Mouse (Mus musculus) CH12.LX (cell line): ENCODE measurements around the gene Olfr1441. TPM values are rescaled to one million over a fixed set of nuclear protein-coding genes. Genes with fewer than 3 reads are reported as not detected.

ENCODE experiments used
- DNase-seq: peaks from one replicate; pipeline ENCODE4 v3.0.0-alpha.2; 2013; ENCODE audit errors: extremely low read depth
- H3K27ac ChIP-seq: 2 replicates; pipeline ENCODE4 v1.5.1; 2012; ENCODE audit warnings: low read depth, mild to moderate bottlenecking, control low read depth, moderate library complexity; ENCODE audit not compliant: insufficient read depth
- H3K27me3 ChIP-seq: replicated peaks from 2 replicates; pipeline ENCODE3; 2012; ENCODE audit warnings: inconsistent platforms
- H3K36me3 ChIP-seq, 2 experiments: replicated peaks in 1 of 2; 2 replicates each; pipeline versions ENCODE3 to v1.6.1; 2012; ENCODE audit warnings: inconsistent platforms in 1 of 2, low read length in 1 of 2, mild to moderate bottlenecking in 1 of 2, mixed read lengths in 1 of 2, moderate library complexity in 1 of 2; ENCODE audit not compliant: control insufficient read depth in 1 of 2, insufficient read depth in 1 of 2
- H3K4me1 ChIP-seq, 2 experiments: 2 replicates each; pipeline ENCODE4 v1.6.1; 2012; ENCODE audit warnings: inconsistent platforms in 1 of 2, moderate library complexity in 1 of 2; ENCODE audit not compliant: insufficient read depth in 2 of 2, control insufficient read depth in 1 of 2
- H3K4me2 ChIP-seq: 2 replicates; pipeline ENCODE4 v1.6.1; 2012; ENCODE audit warnings: low read depth, mild to moderate bottlenecking, control low read depth; ENCODE audit not compliant: poor library complexity, insufficient read depth, severe bottlenecking
- H3K4me3 ChIP-seq, 3 experiments: fragments of 150-350 bp in 1 of 3; sonication (generic) in 1 of 3; replicated peaks in 1 of 3; 2 replicates each; pipeline versions ENCODE3 to v1.5.1; 2011 to 2012; ENCODE audit warnings: low read depth in 2 of 3, low read length in 2 of 3, mild to moderate bottlenecking in 2 of 3, moderate library complexity in 2 of 3, control low read depth in 1 of 3, improper control_type of control experiment in 1 of 3, inconsistent platforms in 1 of 3, mixed read lengths in 1 of 3; ENCODE audit not compliant: poor library complexity in 1 of 3
- H3K79me2 ChIP-seq: replicated peaks from 2 replicates; pipeline ENCODE4 v1.6.1; 2012; ENCODE audit warnings: mild to moderate bottlenecking, moderate library complexity; ENCODE audit not compliant: control insufficient read depth, poor library complexity, insufficient read depth, severe bottlenecking; ENCODE audit errors: extremely low read depth
- H3K9ac ChIP-seq: 2 replicates; pipeline ENCODE4 v1.6.1; 2012; ENCODE audit warnings: low read depth, mild to moderate bottlenecking, control low read depth, moderate library complexity; ENCODE audit not compliant: insufficient read depth
- H3K9me3 ChIP-seq: replicated peaks from 2 replicates; pipeline ENCODE3; 2012; ENCODE audit warnings: low read length, inconsistent platforms, mixed read lengths
- BHLHE40 ChIP-seq: IDR thresholded peaks from 2 replicates; pipeline ENCODE4 v1.6.1; 2011; ENCODE audit warnings: mild to moderate bottlenecking, low read depth, low read length, improper control_type of control experiment
- CHD1 ChIP-seq: IDR thresholded peaks from 2 replicates; pipeline ENCODE4 v1.6.1; 2012; ENCODE audit warnings: low read depth, low read length, improper control_type of control experiment, inconsistent platforms
- CHD2 ChIP-seq: IDR thresholded peaks from 2 replicates; pipeline ENCODE4 v1.6.1; 2011; ENCODE audit warnings: low read length, improper control_type of control experiment
- ELF1 ChIP-seq: IDR thresholded peaks from 2 replicates; pipeline ENCODE4 v1.6.1; 2014; ENCODE audit warnings: low read depth, mild to moderate bottlenecking, inconsistent platforms, low read length, improper control_type of control experiment
- EP300 ChIP-seq: IDR thresholded peaks from 2 replicates; pipeline ENCODE4 v1.6.1; 2011; ENCODE audit warnings: low read length, improper control_type of control experiment
- ETS1 ChIP-seq: conservative IDR thresholded peaks from 2 replicates; pipeline ENCODE4 v1.6.1; 2012; ENCODE audit warnings: low read depth, mild to moderate bottlenecking, inconsistent platforms, low read length, improper control_type of control experiment, moderate library complexity
- GABPA ChIP-seq: IDR thresholded peaks from 2 replicates; pipeline ENCODE4 v1.6.1; 2012; ENCODE audit warnings: low read depth, low read length, improper control_type of control experiment, inconsistent platforms; ENCODE audit not compliant: insufficient replicate concordance
- HCFC1 ChIP-seq: IDR thresholded peaks from 2 replicates; pipeline ENCODE4 v1.6.1; 2012; ENCODE audit warnings: low read depth, mild to moderate bottlenecking, inconsistent platforms, low read length, improper control_type of control experiment
- IRF4 ChIP-seq: IDR thresholded peaks from 2 replicates; pipeline ENCODE4 v1.6.1; 2014; ENCODE audit warnings: low read depth, mild to moderate bottlenecking, inconsistent platforms, low read length, improper control_type of control experiment
- JUN ChIP-seq: IDR thresholded peaks from 2 replicates; pipeline ENCODE4 v1.6.1; 2011; ENCODE audit warnings: low read depth, mild to moderate bottlenecking, low read length, improper control_type of control experiment, moderate library complexity; ENCODE audit not compliant: insufficient read depth
- JUND ChIP-seq: conservative IDR thresholded peaks from 2 replicates; pipeline ENCODE4 v1.6.1; 2011; ENCODE audit warnings: low read depth, low read length, improper control_type of control experiment
- KAT2A ChIP-seq: IDR thresholded peaks from 2 replicates; pipeline ENCODE4 v1.6.1; 2012; ENCODE audit warnings: low read length, improper control_type of control experiment, inconsistent platforms; ENCODE audit not compliant: insufficient replicate concordance
- MAFK ChIP-seq: IDR thresholded peaks from 2 replicates; pipeline ENCODE4 v1.6.1; 2011; ENCODE audit warnings: low read length, improper control_type of control experiment; ENCODE audit not compliant: insufficient replicate concordance
- MAX ChIP-seq: IDR thresholded peaks from 2 replicates; pipeline ENCODE4 v1.6.1; 2011; ENCODE audit warnings: low read length, improper control_type of control experiment
- MAZ ChIP-seq: IDR thresholded peaks from 2 replicates; pipeline ENCODE4 v1.6.1; 2012; ENCODE audit warnings: low read depth, mild to moderate bottlenecking, inconsistent platforms, low read length, improper control_type of control experiment, moderate library complexity
- MEF2A ChIP-seq: IDR thresholded peaks from 2 replicates; pipeline ENCODE4 v1.6.1; 2014; ENCODE audit warnings: low read depth, mild to moderate bottlenecking, inconsistent platforms, low read length, improper control_type of control experiment, borderline replicate concordance
- MXI1 ChIP-seq: IDR thresholded peaks from 2 replicates; pipeline ENCODE4 v1.6.1; 2011; ENCODE audit warnings: mild to moderate bottlenecking, low read depth, low read length, improper control_type of control experiment
- MYC ChIP-seq: IDR thresholded peaks from 2 replicates; pipeline ENCODE4 v1.6.1; 2011; ENCODE audit warnings: low read depth, mild to moderate bottlenecking, improper control_type of control experiment, low read length
- POLR2A ChIP-seq: IDR thresholded peaks from 2 replicates; pipeline ENCODE4 v1.6.1; 2011; ENCODE audit warnings: low read depth, mild to moderate bottlenecking, improper control_type of control experiment, low read length
- POLR2AphosphoS2 ChIP-seq: IDR thresholded peaks from 2 replicates; pipeline ENCODE4 v1.6.1; 2011; ENCODE audit warnings: low read depth, low read length, improper control_type of control experiment
- RCOR1 ChIP-seq: conservative IDR thresholded peaks from 2 replicates; pipeline ENCODE4 v1.6.1; 2012; ENCODE audit warnings: low read depth, mild to moderate bottlenecking, inconsistent platforms, low read length, improper control_type of control experiment
- SIN3A ChIP-seq: IDR thresholded peaks from 2 replicates; pipeline ENCODE4 v1.6.1; 2012; ENCODE audit warnings: low read length, improper control_type of control experiment, inconsistent platforms
- SMC3 ChIP-seq: IDR thresholded peaks from 2 replicates; pipeline ENCODE4 v1.6.1; 2011; ENCODE audit warnings: low read depth, low read length, improper control_type of control experiment
- TBP ChIP-seq: conservative IDR thresholded peaks from 2 replicates; pipeline ENCODE4 v1.6.1; 2011; ENCODE audit warnings: low read depth, low read length, improper control_type of control experiment
- TCF12 ChIP-seq: IDR thresholded peaks from 2 replicates; pipeline ENCODE4 v1.6.1; 2014; ENCODE audit warnings: low read depth, mild to moderate bottlenecking, inconsistent platforms, low read length, improper control_type of control experiment
- UBTF ChIP-seq: IDR thresholded peaks from 2 replicates; pipeline ENCODE4 v1.6.1; 2012; ENCODE audit warnings: low read depth, mild to moderate bottlenecking, inconsistent platforms, low read length, improper control_type of control experiment, moderate library complexity
- USF1 ChIP-seq: IDR thresholded peaks from 2 replicates; pipeline ENCODE4 v1.6.1; 2014; ENCODE audit warnings: low read depth, mild to moderate bottlenecking, inconsistent platforms, low read length, improper control_type of control experiment
- USF2 ChIP-seq: conservative IDR thresholded peaks from 2 replicates; pipeline ENCODE4 v1.6.1; 2011; ENCODE audit warnings: low read depth, low read length, improper control_type of control experiment
- ZC3H11A ChIP-seq: IDR thresholded peaks from 2 replicates; pipeline ENCODE4 v1.6.1; 2012; ENCODE audit warnings: low read depth, mild to moderate bottlenecking, inconsistent platforms, low read length, improper control_type of control experiment
- ZKSCAN1 ChIP-seq: IDR thresholded peaks from 2 replicates; pipeline ENCODE4 v1.6.1; 2012; ENCODE audit warnings: low read depth, inconsistent platforms, low read length, improper control_type of control experiment, borderline replicate concordance
- ZMIZ1 ChIP-seq: IDR thresholded peaks from 2 replicates; pipeline ENCODE4 v1.6.1; 2012; ENCODE audit warnings: low read depth, mild to moderate bottlenecking, inconsistent platforms, low read length, improper control_type of control experiment
- ZNF384 ChIP-seq: IDR thresholded peaks from 2 replicates; pipeline ENCODE4 v1.6.1; 2012; ENCODE audit warnings: low read depth, low read length, improper control_type of control experiment, inconsistent platforms
- dilution Hi-C: fragments of 300-500 bp; cut with MboI; formaldehyde crosslinking; loops from 2 replicates; pipeline ENCODE4 v1.14.3; 2020; ENCODE audit warnings: low sequenced_read_pairs; ENCODE audit not compliant: extremely low pct_unique_long_range_greater_than_20kb, extremely low pct_ligation_motif_present
- in situ Hi-C: fragments of 300-500 bp; cut with MboI; formaldehyde crosslinking; loops from 3 replicates; pipeline ENCODE4 v1.14.3; 2019; ENCODE audit warnings: low sequenced_read_pairs, low pct_ligation_motif_present, low pct_unique_long_range_greater_than_20kb, mixed read lengths
- polyA plus RNA-seq: library from polyadenylated mRNA; unstranded; fragments of >175 nt; gene quantifications from 2 replicates; pipeline ENCODE4 v1.2.1, GENCODE M21; 2012; ENCODE audit warnings: low read depth; ENCODE audit not compliant: insufficient read length
- total RNA-seq, 2 experiments: library from RNA; depleted of rRNA; stranded (reverse); fragments of 300-350 nt in 1 of 2; fragments of >200 nt in 1 of 2; gene quantifications; 2 replicates each; pipeline ENCODE4 v1.2.3; 2012 to 2014

The Olfr1441 gene
- total and polyA plus RNA-seq, 3 experiments: not detected

GRCm38 (mm10) chr19:12471866-12472265 is 54.6 kb downstream of the Olfr1441 start:
- peaks cover 22 to 76% of the 10 kb centered on the region in 2 experiments for H3K36me3 ChIP-seq
- H3K79me2 ChIP-seq: no peaks in the 10 kb centered on the region
- peak overlapping the region; percentile 80 for H3K27ac ChIP-seq
- dilution Hi-C loops (no loop called here), in situ Hi-C loops (no loop called here)
- no peaks in the 10 kb centered on the region for H3K9me3 ChIP-seq
- no peak for TF ChIP-seq ZNF384
- no peak for TF ChIP-seq POLR2AphosphoS2
- TF ChIP-seq MAZ: no peak
- TF ChIP-seq BHLHE40: peak; percentile 77
- peak; percentile 39; the same call in 1 of the 2 replicates for TF ChIP-seq CHD1
- peak; percentile 64; the same call in 1 of the 2 replicates for TF ChIP-seq ETS1
- TF ChIP-seq TBP: no peak
- peak; percentile 9; the same call in 1 of the 2 replicates for TF ChIP-seq MXI1
- peak; percentile 82 for TF ChIP-seq TCF12
- TF ChIP-seq UBTF: no peak
- no peak for TF ChIP-seq ZMIZ1
- peak; percentile 90 for TF ChIP-seq JUN
- peak; percentile 66; the same call in 1 of the 2 replicates for TF ChIP-seq SIN3A
- no peak for TF ChIP-seq ZC3H11A
- TF ChIP-seq ELF1: 0 out of 2 replicates have a peak, but pooled peaks have one; percentile 10
- peak; percentile 71 for TF ChIP-seq MAFK
- peak; percentile 45 for TF ChIP-seq MYC
- no peak for TF ChIP-seq USF1
- TF ChIP-seq KAT2A: no peak
- no peak for TF ChIP-seq HCFC1
- TF ChIP-seq RCOR1: 0 out of 2 replicates have a peak, but pooled peaks have one; percentile 82
- TF ChIP-seq ZKSCAN1: no peak
- peak; percentile 98 for TF ChIP-seq EP300
- TF ChIP-seq IRF4: peak; percentile 96
- peak; percentile 72 for TF ChIP-seq CHD2
- no peak for TF ChIP-seq USF2
- TF ChIP-seq JUND: peak; percentile 90
- TF ChIP-seq MAX: 0 out of 2 replicates have a peak, but pooled peaks have one; percentile 44
- TF ChIP-seq SMC3: no peak; the same call in 1 of the 2 replicates
- no peak for TF ChIP-seq POLR2A
- peak; percentile 69; the same call in 1 of the 2 replicates for TF ChIP-seq MEF2A
- TF ChIP-seq GABPA: no peak
- no peak overlapping the region for H3K4me3 ChIP-seq
- H3K4me1 ChIP-seq: peaks cover 39 to 98% of the 10 kb centered on the region in 2 experiments
- peak overlapping the region; percentile 61; the same call in 1 of the 2 replicates for H3K4me2 ChIP-seq
- H3K27me3 ChIP-seq: no peaks in the 10 kb centered on the region
- H3K9ac ChIP-seq: peak overlapping the region; percentile 25; the same call in 1 of the 2 replicates
- DNase-seq: peak; percentile 81
